Mouse (Mus musculus): ENCODE results near the gene Flii. TPM values are rescaled to one million over a fixed set of nuclear protein-coding genes. Genes with fewer than 3 reads are reported as not detected.
A peak's percentile ranks its signal among the peaks of the same experiment; 100 is the strongest.

Gene Flii
- total RNA-seq (2021), result 100 to 1,000 TPM; 106 to 112 TPM
- long read RNA-seq, experiment 1, full-length matches to known transcripts, result 70 of 106 reads
- long read RNA-seq, experiment 1, partial matches to known transcripts, result 15 of 106 reads
- long read RNA-seq, experiment 1, other reads (novel, unspliced or antisense), result 21 of 106 reads
- long read RNA-seq, experiment 2, full-length matches to known transcripts, result 66 of 103 reads
- long read RNA-seq, experiment 2, partial matches to known transcripts, result 10 of 103 reads
- long read RNA-seq, experiment 2, other reads (novel, unspliced or antisense), result 27 of 103 reads

GRCm38 (mm10) chr11:60726601-60727391 is at the start of gene Flii:
Gene Flii, minus strand, starts transcription at chr11:60727263.
- intact Hi-C loops (cut with DNase I), result no loop called here
- DNase-seq, result peak; percentile 91 to 92

DNA sequence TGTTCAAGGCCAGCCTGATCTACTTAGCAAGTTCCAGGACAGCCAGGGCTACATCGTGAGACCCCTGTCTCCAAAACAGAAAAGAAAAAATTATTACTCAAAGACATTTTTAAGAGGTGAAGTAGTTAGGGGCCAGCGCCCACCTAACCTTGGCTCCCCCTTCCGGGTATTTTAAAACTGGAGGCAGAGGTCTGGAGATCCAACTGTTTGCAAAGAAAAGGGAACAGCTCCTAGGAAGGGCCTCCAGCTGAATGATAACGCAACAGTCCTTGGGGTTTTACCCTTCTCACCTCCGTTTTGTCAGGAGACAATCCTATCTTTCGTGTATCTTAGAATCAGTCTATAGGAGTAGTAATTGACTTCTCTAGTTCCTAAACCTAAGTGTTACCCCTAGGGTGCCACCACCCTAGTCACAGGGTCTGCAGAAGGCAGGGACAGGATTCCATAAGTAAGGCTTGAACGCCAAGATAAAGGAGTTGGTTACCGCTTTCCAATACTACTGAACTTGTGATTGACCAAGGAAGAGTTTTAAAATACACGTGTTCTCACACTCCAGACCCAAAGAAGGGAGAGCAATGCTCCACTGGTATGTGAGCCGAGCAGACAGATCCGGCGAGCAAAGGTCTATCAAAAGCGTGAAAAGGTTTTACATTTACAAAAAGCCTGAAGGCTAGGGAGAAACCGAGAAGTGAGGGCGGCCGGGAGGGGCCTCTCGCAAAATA is 49.2 kb upstream of the Flii start:
- no peak for DNase-seq
- intact Hi-C loops (cut with DNase I), result loop anchor here (5.0 kb wide), 1 partner anchor 79 kb away; the partner anchor contains the start of gene Llgl1

DNA sequence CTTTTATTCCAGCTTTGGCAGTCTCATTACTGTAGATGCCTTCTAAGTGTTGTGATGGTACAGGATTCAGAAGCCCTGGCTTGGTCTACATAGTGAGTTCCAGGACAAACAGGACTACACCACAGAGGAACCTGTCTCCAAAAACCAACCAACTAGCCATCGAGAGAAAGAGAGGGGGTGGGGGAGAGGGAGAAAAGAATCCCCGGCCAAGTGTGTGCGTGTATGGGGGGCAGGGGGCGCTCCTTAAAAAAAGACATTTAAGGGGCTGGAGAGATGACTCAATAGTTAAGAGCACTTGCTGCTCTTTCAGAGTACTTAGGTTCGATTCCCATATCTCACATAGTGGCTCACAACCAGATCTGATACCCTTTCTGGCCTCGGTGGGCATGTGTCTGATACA is 48.5 kb upstream of the Flii start:
- intact Hi-C loops (cut with DNase I), result loop anchor here (5.0 kb wide), 1 partner anchor 78 kb away; the partner anchor contains the start of gene Llgl1
- no peak for DNase-seq

- no peak for DNase-seq
- intact Hi-C loops (cut with DNase I), result loop anchor here (5.0 kb wide), 1 partner anchor 78 kb away; the partner anchor contains the start of gene Llgl1
Measured at GRCm38 (mm10) chr11:60774841-60775240, 47.8 kb upstream of the Flii start.

- intact Hi-C loops (cut with DNase I), result no loop called here
- no peak for DNase-seq
Measured at GRCm38 (mm10) chr11:60774158-60774689, 47.2 kb upstream of the Flii start.

DNA sequence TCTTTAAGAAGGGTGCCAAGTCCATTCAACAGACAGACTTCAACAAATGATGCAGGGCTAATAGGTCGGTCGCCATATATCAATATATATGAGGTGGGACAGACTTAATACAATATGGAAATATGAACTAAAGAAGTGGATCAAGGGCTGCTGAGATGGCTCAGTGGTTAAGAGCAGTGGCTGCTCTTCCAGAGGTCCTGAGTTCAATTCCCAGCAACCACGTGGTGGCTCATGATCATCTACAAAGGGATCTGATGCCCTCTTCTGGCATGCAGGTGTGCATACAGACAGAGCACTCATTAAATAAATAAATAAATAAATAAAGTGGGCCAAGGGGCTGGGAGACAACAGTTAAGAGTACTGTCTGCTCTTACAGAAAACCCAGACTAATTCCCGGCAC is 45.1 kb upstream of the Flii start:
- DNase-seq, result no peak
- intact Hi-C loops (cut with DNase I), result no loop called here

DNA sequence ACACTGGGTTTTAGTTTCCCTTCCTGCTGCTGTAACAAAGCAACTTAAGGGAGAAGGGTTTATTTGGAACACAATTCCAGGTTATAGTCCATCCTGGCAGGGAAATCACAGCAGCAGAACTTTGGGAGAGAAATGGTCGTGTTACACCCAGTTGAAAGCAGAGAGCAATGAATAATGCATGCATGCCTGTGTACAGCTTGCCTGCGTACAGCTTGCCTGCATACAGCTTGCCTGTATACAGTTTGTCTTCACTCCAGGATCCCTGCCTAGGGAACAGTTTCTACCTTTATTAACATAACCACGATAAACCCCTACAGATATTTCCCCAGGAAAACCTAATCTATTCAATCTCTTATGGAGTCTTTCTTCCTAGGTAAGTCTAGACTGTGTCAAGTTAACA is 43.7 kb upstream of the Flii start:
- no peak for DNase-seq
- intact Hi-C loops (cut with DNase I), result no loop called here

GRCm38 (mm10) chr11:60769322-60769721 is 42.3 kb upstream of the Flii start:
- no peak for DNase-seq
- intact Hi-C loops (cut with DNase I), result no loop called here

GRCm38 (mm10) chr11:60766969-60767368 is 39.9 kb upstream of the Flii start:
- intact Hi-C loops (cut with DNase I), result no loop called here

DNA sequence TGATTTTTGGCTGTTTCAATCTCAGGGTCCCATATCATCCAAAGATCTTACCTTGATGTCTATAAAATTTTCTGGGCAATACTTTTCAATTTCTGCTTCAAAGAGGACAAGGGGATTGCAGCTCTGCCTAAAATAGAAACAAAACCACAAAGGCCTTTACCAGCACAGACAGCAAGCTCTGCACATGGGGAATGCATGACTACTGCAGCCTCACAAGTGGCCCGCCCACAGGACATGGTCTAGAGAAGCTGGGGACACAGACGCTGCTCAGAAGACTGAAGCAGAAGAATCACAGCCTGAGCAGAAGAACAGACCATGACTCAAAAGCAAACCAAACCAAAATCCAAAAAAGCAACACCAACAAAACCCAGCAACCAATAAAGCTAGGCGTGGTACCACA is 34.6 kb upstream of the Flii start:
- no peak for DNase-seq
- intact Hi-C loops (cut with DNase I), result no loop called here

More at GRCm38 (mm10) chr11:60766969-60767368, 39.9 kb upstream of the Flii start:
- DNase-seq, result no peak

- intact Hi-C loops (cut with DNase I), result no loop called here
- no peak for DNase-seq
Measured at GRCm38 (mm10) chr11:60755570-60755969, 28.5 kb upstream of the Flii start.

DNA sequence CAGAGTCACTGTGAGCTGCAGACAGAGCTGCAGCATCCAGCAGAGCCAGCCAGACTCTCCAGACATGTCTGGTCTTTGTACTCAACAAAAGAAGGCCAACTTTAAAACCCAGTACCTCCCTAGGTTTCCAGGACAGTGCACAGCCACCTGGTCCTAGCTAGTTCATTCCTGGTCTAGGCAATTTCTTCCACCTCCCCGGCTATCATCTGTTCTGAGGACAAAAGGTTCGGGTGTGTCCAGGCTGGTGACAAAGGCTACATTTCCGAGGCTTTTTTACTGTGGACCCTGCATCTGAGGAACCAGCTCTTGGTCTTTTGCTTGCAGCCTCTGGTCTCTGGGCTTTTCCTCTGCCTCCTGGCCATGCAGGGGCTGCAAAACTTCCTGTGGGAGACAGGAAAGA is 13.3 kb upstream of the Flii start:
- intact Hi-C loops (cut with DNase I), result no loop called here
- no peak for DNase-seq

DNA sequence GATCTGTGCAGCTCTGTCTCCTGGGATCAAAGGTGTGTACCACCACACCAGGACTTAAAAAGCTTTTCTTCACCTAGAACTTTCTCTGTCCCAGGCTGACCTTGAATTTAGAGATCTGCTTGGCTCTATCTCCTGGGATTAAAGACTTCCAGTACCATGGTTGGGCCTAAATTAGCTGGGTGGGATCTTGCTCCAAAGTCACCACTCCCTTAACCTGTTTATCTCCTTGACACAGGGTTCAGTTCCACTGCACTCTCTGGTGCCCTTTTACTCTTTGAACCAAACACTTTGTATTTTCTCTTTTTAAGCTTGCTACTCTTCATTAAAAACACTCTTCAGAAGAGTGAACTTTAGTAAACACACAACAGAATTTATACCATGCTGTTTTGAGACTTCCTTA is 10.4 kb upstream of the Flii start:
- intact Hi-C loops (cut with DNase I), result no loop called here
- no peak for DNase-seq

DNA sequence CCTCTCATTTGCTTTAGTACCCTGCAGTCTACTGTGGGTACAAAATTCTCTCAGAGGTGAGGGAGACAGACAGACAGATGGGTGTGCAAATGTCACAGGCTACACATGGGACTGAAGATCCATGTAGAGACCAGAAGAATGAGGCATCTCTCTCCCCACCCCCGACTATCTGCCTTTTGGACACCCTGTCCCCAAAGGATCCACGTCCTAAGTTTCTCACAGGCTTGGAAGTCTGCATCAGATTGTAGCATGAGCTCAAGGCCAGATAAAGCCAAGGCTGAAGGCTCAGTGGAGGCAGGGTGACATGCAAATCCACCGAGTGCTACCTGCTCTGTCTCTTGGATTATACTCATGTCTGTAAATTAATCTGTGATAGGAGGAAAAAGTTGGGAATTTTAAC is 9.4 kb upstream of the Flii start:
- intact Hi-C loops (cut with DNase I), result no loop called here
- DNase-seq, result no peak

DNA sequence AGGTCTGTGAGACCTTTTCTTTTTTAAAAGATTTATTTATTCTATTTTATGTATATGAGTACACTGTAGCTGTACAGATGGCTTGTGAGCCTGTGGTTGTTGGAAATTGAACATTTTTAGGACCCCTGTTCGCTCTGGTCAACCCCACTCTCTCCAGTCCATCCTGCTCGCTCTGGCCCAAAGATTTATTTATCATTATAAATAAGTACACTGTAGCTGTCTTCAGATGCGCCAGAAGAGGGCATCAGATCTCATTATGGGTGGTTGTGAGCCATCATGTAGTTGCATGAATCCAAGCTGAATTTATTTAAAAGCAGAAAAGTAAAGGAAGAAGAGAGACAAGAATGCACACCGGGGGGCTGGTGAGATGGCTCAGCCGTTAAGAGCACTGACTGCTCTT is 8.1 kb upstream of the Flii start:
- no peak for DNase-seq
- intact Hi-C loops (cut with DNase I), result no loop called here

DNA sequence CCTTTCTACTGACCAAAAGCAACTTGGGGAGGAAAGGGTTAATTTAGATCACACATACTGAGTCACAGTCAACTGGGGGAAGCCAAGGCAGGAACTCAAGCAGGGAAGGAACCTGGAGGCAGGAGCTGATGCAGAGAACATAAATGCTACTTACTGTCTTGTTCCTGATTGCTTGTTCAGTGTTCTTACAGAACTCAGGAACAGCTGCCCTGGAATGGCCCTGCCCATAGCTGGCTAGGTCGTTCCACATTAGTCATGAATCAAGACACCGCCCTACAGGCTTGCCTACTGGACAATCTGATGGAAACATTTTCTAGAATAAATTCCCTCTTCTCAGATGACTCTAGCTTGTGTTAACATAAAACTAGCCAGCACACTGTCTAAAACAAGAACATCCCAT is 7.1 kb upstream of the Flii start:
- DNase-seq, result peak in 1 of 2 experiments; percentile 25
- intact Hi-C loops (cut with DNase I), result no loop called here

- intact Hi-C loops (cut with DNase I), result no loop called here
- DNase-seq, result no peak
Measured at GRCm38 (mm10) chr11:60731251-60731650, 4.2 kb upstream of the Flii start.

DNA sequence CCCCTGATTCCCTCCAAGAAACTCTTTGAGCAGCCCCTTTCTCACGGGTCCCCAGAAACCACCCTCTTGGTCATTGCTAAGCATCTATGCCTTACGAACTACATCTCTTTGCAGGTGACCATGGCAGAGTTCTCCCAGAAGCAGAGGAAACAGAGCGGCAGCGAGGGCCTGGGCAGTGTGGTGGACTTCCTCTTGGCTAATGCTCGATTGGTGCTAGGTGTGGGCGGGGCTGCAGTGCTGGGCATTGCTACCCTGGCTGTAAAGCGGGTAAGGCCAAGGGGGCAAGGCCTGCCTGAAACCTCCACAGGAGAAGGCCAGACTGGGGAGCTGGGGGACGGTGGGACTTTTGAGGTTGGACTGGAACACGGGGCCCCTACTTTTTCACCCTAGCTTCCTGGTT is 3.1 kb upstream of the Flii start:
- DNase-seq, result no peak
- intact Hi-C loops (cut with DNase I), result no loop called here

DNA sequence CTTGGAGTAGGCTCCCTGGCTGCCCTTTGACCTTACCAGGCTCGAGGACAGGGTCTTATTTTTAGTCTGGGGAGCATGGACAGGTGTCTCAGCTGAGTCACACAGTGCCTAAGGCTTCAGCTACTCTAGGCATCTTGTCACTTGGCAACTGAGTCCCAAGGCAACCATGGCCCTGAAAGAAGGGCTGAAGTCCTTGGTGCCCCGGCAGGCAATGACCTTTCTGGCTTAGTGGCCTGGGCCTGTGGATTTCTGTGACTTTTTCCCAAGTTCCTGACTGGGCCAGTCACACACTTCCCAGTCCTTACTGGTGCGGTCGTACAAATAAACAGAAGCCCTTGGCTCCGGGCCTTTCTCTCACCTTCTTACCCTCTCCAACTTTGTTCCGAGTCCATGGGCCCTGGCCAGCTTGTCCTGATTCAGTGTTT is 2.2 kb upstream of the Flii start:
- intact Hi-C loops (cut with DNase I), result loop anchor here (2.0 kb wide), 2 partner anchors 30 to 50 kb away; partner anchors contain the start of gene Llgl1
- peak in 1 of 2 experiments; percentile 25 for DNase-seq

- intact Hi-C loops (cut with DNase I), result loop anchor here (2.0 kb wide), 2 partner anchors 30 to 50 kb away; partner anchors contain the start of gene Llgl1
- peak; percentile 92 to 93 for DNase-seq
Measured at GRCm38 (mm10) chr11:60728260-60728761, 1.2 kb upstream of the Flii start, which contains the start of gene Mief2. Gene Mief2, plus strand, starts transcription at chr11:60728398.

Measured in heart, postnatal 14 days (tissue).